Mouse (Mus musculus): ENCODE measurements around the gene Krt18. TPM values are rescaled to one million over a fixed set of nuclear protein-coding genes. Genes with fewer than 3 reads are reported as not detected.

Krt18 gene
- polyA plus RNA-seq, 1 experiment from 2014 or later, result 81.8 TPM

- Histone ChIP-seq H3K4me3 (replicated peaks) (no peak overlapping the region), H3K9ac (no peak overlapping the region), H3K27ac (no peak overlapping the region), H3K9me3 (replicated peaks) (no peaks in the 10 kb centered on the region), H3K36me3 (no peaks in the 10 kb centered on the region), H3K4me1 (replicated peaks) (peaks cover 45% of the 10 kb centered on the region), H3K4me2 (no peak overlapping the region), H3K27me3 (no peaks in the 10 kb centered on the region)
- 54% methylated on average over 3 of the region's 3 CpGs for WGBS (ENCODE audit: insufficient replicate concordance)
- DNase-seq (no peak), ATAC-seq (ENCODE audit: low read depth) (no peak)
These were observed 14.3 kb upstream of the Krt18 start for GRCm38 (mm10) chr15:102013651-102014050.

GRCm38 (mm10) chr15:102014848-102015247, 13.1 kb upstream of the Krt18 start:
- Histone ChIP-seq H3K4me3 (replicated peaks) (no peak overlapping the region), H3K27me3 (no peaks in the 10 kb centered on the region), H3K9ac (no peak overlapping the region), H3K9me3 (replicated peaks) (no peaks in the 10 kb centered on the region), H3K27ac (no peak overlapping the region), H3K4me1 (replicated peaks) (peaks cover 45% of the 10 kb centered on the region), H3K36me3 (no peaks in the 10 kb centered on the region), H3K4me2 (no peak overlapping the region)
- WGBS (ENCODE audit: insufficient replicate concordance), result 15% methylated on average over 4 of the region's 4 CpGs
- DNase-seq (no peak), ATAC-seq (ENCODE audit: low read depth) (no peak)

- H3K4me1 ChIP-seq (replicated peaks), result peaks cover 45% of the 10 kb centered on the region
- no peaks in the 10 kb centered on the region for H3K27me3 ChIP-seq
- no peaks in the 10 kb centered on the region for H3K36me3 ChIP-seq
- no peaks in the 10 kb centered on the region for H3K9me3 ChIP-seq (replicated peaks)
- no peak for DNase-seq
- H3K9ac ChIP-seq, result no peak overlapping the region
- ATAC-seq (ENCODE audit: low read depth), result no peak
- no peak overlapping the region for H3K4me2 ChIP-seq
- peak overlapping the region; percentile 43; the same call in 1 of the 2 replicates for H3K27ac ChIP-seq
- H3K4me3 ChIP-seq (replicated peaks), result no peak overlapping the region
- 35% methylated on average over 3 of the region's 3 CpGs for whole genome bisulfite sequencing (ENCODE audit: insufficient replicate concordance)
These were observed 11.9 kb upstream of the Krt18 start for GRCm38 (mm10) chr15:102016096-102016495.

GRCm38 (mm10) chr15:102016787-102017186, 11.2 kb upstream of the Krt18 start:
- Histone ChIP-seq H3K36me3 (no peaks in the 10 kb centered on the region), H3K27ac (peak overlapping the region; percentile 67), H3K9me3 (replicated peaks) (no peaks in the 10 kb centered on the region), H3K4me1 (replicated peaks) (peaks cover 45% of the 10 kb centered on the region), H3K4me3 (replicated peaks) (no peak overlapping the region), H3K27me3 (no peaks in the 10 kb centered on the region), H3K4me2 (no peak overlapping the region), H3K9ac (no peak overlapping the region)
- no peak for DNase-seq
- WGBS (ENCODE audit: insufficient replicate concordance), result 41% methylated on average over 7 of the region's 7 CpGs
- no peak for ATAC-seq (ENCODE audit: low read depth)

- DNase-seq (peak; percentile 34), ATAC-seq (ENCODE audit: low read depth) (peak; percentile 70)
- peak overlapping the region; percentile 47 for H3K27ac ChIP-seq
- no peak overlapping the region for H3K9ac ChIP-seq
- no peak overlapping the region for H3K4me2 ChIP-seq
- H3K36me3 ChIP-seq, result no peaks in the 10 kb centered on the region
- H3K9me3 ChIP-seq (replicated peaks), result no peaks in the 10 kb centered on the region
- H3K4me1 ChIP-seq (replicated peaks), result peaks cover 45% of the 10 kb centered on the region
- no peaks in the 10 kb centered on the region for H3K27me3 ChIP-seq
- H3K4me3 ChIP-seq (replicated peaks), result no peak overlapping the region
- WGBS (ENCODE audit: insufficient replicate concordance), result 10% methylated on average over 7 of the region's 7 CpGs
These were observed 10.0 kb upstream of the Krt18 start for GRCm38 (mm10) chr15:102017918-102018463.

GRCm38 (mm10) chr15:102022481-102022880, 5.5 kb upstream of the Krt18 start:
- peaks cover 37% of the 10 kb centered on the region for H3K4me1 ChIP-seq (replicated peaks)
- no peak overlapping the region for H3K9ac ChIP-seq
- H3K4me2 ChIP-seq, result no peak overlapping the region
- no peaks in the 10 kb centered on the region for H3K36me3 ChIP-seq
- ATAC-seq (ENCODE audit: low read depth) (no peak), DNase-seq (no peak)
- WGBS (ENCODE audit: insufficient replicate concordance), result 44% methylated on average over 8 of the region's 8 CpGs
- no peaks in the 10 kb centered on the region for H3K9me3 ChIP-seq (replicated peaks)
- H3K4me3 ChIP-seq (replicated peaks), result no peak overlapping the region
- H3K27me3 ChIP-seq, result peaks cover 35% of the 10 kb centered on the region
- H3K27ac ChIP-seq, result no peak overlapping the region

GRCm38 (mm10) chr15:102023888-102024287, 4.1 kb upstream of the Krt18 start:
- H3K4me2 ChIP-seq, result no peak overlapping the region
- H3K9ac ChIP-seq, result no peak overlapping the region
- no peak overlapping the region for H3K27ac ChIP-seq
- H3K4me3 ChIP-seq (replicated peaks), result no peak overlapping the region
- no peaks in the 10 kb centered on the region for H3K9me3 ChIP-seq (replicated peaks)
- 57% methylated on average over 8 of the region's 8 CpGs for WGBS (ENCODE audit: insufficient replicate concordance)
- H3K27me3 ChIP-seq, result peaks cover 46% of the 10 kb centered on the region
- DNase-seq (no peak), ATAC-seq (ENCODE audit: low read depth) (no peak)
- no peaks in the 10 kb centered on the region for H3K36me3 ChIP-seq
- peaks cover 38% of the 10 kb centered on the region for H3K4me1 ChIP-seq (replicated peaks)

GRCm38 (mm10) chr15:102025136-102025872, 2.7 kb upstream of the Krt18 start:
- peak overlapping the region; percentile 73 for H3K27ac ChIP-seq
- 6% methylated on average over 22 of the region's 22 CpGs for WGBS (ENCODE audit: insufficient replicate concordance)

GRCm38 (mm10) chr15:102026430-102026829, 1.6 kb upstream of the Krt18 start:
- Histone ChIP-seq H3K36me3 (peaks cover 13% of the 10 kb centered on the region; the same call in 1 of the 2 replicates), H3K9me3 (replicated peaks) (no peaks in the 10 kb centered on the region), H3K27me3 (peaks cover 46% of the 10 kb centered on the region), H3K4me3 (replicated peaks) (no peak overlapping the region), H3K4me2 (peak overlapping the region; percentile 45), H3K27ac (peak overlapping the region; percentile 73), H3K9ac (no peak overlapping the region), H3K4me1 (replicated peaks) (peaks cover 38% of the 10 kb centered on the region)
- 9% methylated on average over 12 of the region's 12 CpGs for WGBS (ENCODE audit: insufficient replicate concordance)
- DNase-seq (no peak), ATAC-seq (ENCODE audit: low read depth) (peak; percentile 56)

More at GRCm38 (mm10) chr15:102025136-102025872, 2.7 kb upstream of the Krt18 start:
- peaks cover 46% of the 10 kb centered on the region for H3K27me3 ChIP-seq
- ATAC-seq (ENCODE audit: low read depth), result 0 out of 2 replicates have a peak, but pooled peaks have one; percentile 9
- H3K36me3 ChIP-seq, result 0 out of 2 replicates have a peak, but pooled peaks cover 7% of the 10 kb centered on the region
- no peak for DNase-seq
- H3K4me1 ChIP-seq (replicated peaks), result peaks cover 38% of the 10 kb centered on the region
- peak overlapping the region; percentile 29 for H3K4me3 ChIP-seq (replicated peaks)
- no peaks in the 10 kb centered on the region for H3K9me3 ChIP-seq (replicated peaks)
- H3K9ac ChIP-seq, result peak overlapping the region; percentile 36; the same call in 1 of the 2 replicates
- H3K4me2 ChIP-seq, result peak overlapping the region; percentile 45

GRCm38 (mm10) chr15:102034121-102035053, 6.4 kb downstream of the Krt18 start:
- Histone ChIP-seq H3K4me1 (replicated peaks) (no peaks in the 10 kb centered on the region; the same call in 1 of the 2 replicates), H3K9ac (no peak overlapping the region), H3K9me3 (replicated peaks) (no peaks in the 10 kb centered on the region), H3K27ac (no peak overlapping the region), H3K27me3 (no peaks in the 10 kb centered on the region), H3K36me3 (peaks cover 20% of the 10 kb centered on the region), H3K4me3 (replicated peaks) (no peak overlapping the region), H3K4me2 (no peak overlapping the region)
- ATAC-seq (ENCODE audit: low read depth) (no peak), DNase-seq (no peak)
- 58% methylated on average over 16 of the region's 16 CpGs for WGBS (ENCODE audit: insufficient replicate concordance)

GRCm38 (mm10) chr15:102040277-102040676, 12.3 kb downstream of the Krt18 start:
- no peak overlapping the region for H3K4me2 ChIP-seq
- no peaks in the 10 kb centered on the region for H3K27me3 ChIP-seq
- no peak overlapping the region for H3K9ac ChIP-seq
- no peaks in the 10 kb centered on the region for H3K4me1 ChIP-seq (replicated peaks)
- 58% methylated on average over 4 of the region's 4 CpGs for whole genome bisulfite sequencing (ENCODE audit: insufficient replicate concordance)
- H3K9me3 ChIP-seq (replicated peaks), result no peaks in the 10 kb centered on the region
- DNase-seq, result no peak
- H3K36me3 ChIP-seq, result no peaks in the 10 kb centered on the region
- ATAC-seq (ENCODE audit: low read depth), result no peak
- no peak overlapping the region for H3K4me3 ChIP-seq (replicated peaks)
- H3K27ac ChIP-seq, result no peak overlapping the region

All from liver, embryonic 13.5 days (tissue).